Mouse (Mus musculus): ENCODE results near the gene Pdpn. TPM values are rescaled to one million over a fixed set of nuclear protein-coding genes. Genes with fewer than 3 reads are reported as not detected.

The Pdpn gene
- polyA plus RNA-seq, 1 experiment from 2014 or later = 29.7 TPM

GRCm38 (mm10) chr4:143296153-143296552 is 3.2 kb downstream of the Pdpn start:
- Histone ChIP-seq H3K27ac (peak overlapping the region; percentile 61), H3K4me1 (peaks cover 7% of the 10 kb centered on the region; the same call in 1 of the 2 replicates), H3K36me3 (no peaks in the 10 kb centered on the region), H3K4me3 (replicated peaks) (no peak overlapping the region), H3K27me3 (replicated peaks) (no peaks in the 10 kb centered on the region), H3K9ac (no peak overlapping the region), H3K9me3 (no peaks in the 10 kb centered on the region), H3K4me2 (no peak overlapping the region)
- 65% methylated on average over 5 of the region's 5 CpGs for WGBS
- peak; percentile 31; the same call in 1 of the 2 replicates for ATAC-seq (ENCODE audit: insufficient read depth, low FRiP score, low read depth)

GRCm38 (mm10) chr4:143294324-143294723 is 5.0 kb downstream of the Pdpn start:
- H3K36me3 ChIP-seq = no peaks in the 10 kb centered on the region
- ATAC-seq (ENCODE audit: insufficient read depth, low FRiP score, low read depth) = no peak
- peaks cover 7% of the 10 kb centered on the region; the same call in 1 of the 2 replicates for H3K4me1 ChIP-seq
- WGBS = 54% methylated on average over 6 of the region's 6 CpGs
- H3K27me3 ChIP-seq (replicated peaks) = no peaks in the 10 kb centered on the region
- no peak overlapping the region for H3K4me3 ChIP-seq (replicated peaks)
- no peak overlapping the region for H3K4me2 ChIP-seq
- no peak overlapping the region for H3K9ac ChIP-seq
- no peaks in the 10 kb centered on the region for H3K9me3 ChIP-seq
- peak overlapping the region; percentile 61; the same call in 1 of the 2 replicates for H3K27ac ChIP-seq

- Histone ChIP-seq H3K4me2 (peak overlapping the region; percentile 11; the same call in 1 of the 2 replicates), H3K27ac (peak overlapping the region; percentile 55), H3K27me3 (replicated peaks) (no peaks in the 10 kb centered on the region), H3K4me3 (replicated peaks) (no peak overlapping the region), H3K4me1 (peaks cover 8% of the 10 kb centered on the region; the same call in 1 of the 2 replicates), H3K9me3 (no peaks in the 10 kb centered on the region), H3K9ac (no peak overlapping the region), H3K36me3 (no peaks in the 10 kb centered on the region)
- ATAC-seq (ENCODE audit: insufficient read depth, low FRiP score, low read depth) = no peak
- WGBS = 36% methylated on average over 7 of the region's 7 CpGs
Measured at GRCm38 (mm10) chr4:143288880-143289279, 10.5 kb downstream of the Pdpn start.

GRCm38 (mm10) chr4:143288473-143288872 is 10.9 kb downstream of the Pdpn start:
- ATAC-seq (ENCODE audit: insufficient read depth, low FRiP score, low read depth) = no peak
- Histone ChIP-seq H3K27ac (peak overlapping the region; percentile 55), H3K4me3 (replicated peaks) (no peak overlapping the region), H3K36me3 (no peaks in the 10 kb centered on the region), H3K4me1 (peaks cover 8% of the 10 kb centered on the region; the same call in 1 of the 2 replicates), H3K9ac (no peak overlapping the region), H3K27me3 (replicated peaks) (no peaks in the 10 kb centered on the region), H3K9me3 (no peaks in the 10 kb centered on the region), H3K4me2 (0 out of 2 replicates have a peak overlapping the region, but pooled peaks have one; percentile 11)
- WGBS = 39% methylated on average over 6 of the region's 6 CpGs

- Histone ChIP-seq H3K4me2 (no peak overlapping the region), H3K27ac (no peak overlapping the region), H3K36me3 (no peaks in the 10 kb centered on the region), H3K4me3 (replicated peaks) (no peak overlapping the region), H3K9me3 (no peaks in the 10 kb centered on the region), H3K4me1 (peaks cover 8% of the 10 kb centered on the region; the same call in 1 of the 2 replicates), H3K9ac (no peak overlapping the region), H3K27me3 (replicated peaks) (no peaks in the 10 kb centered on the region)
- ATAC-seq (ENCODE audit: insufficient read depth, low FRiP score, low read depth) = no peak
- WGBS = 58% methylated on average over 4 of the region's 4 CpGs
Measured at GRCm38 (mm10) chr4:143287065-143287464, 12.3 kb downstream of the Pdpn start.

GRCm38 (mm10) chr4:143280166-143280565 is 19.2 kb downstream of the Pdpn start:
- Histone ChIP-seq H3K9me3 (no peaks in the 10 kb centered on the region), H3K4me2 (no peak overlapping the region), H3K4me3 (replicated peaks) (no peak overlapping the region), H3K27ac (peak overlapping the region; percentile 84), H3K36me3 (no peaks in the 10 kb centered on the region), H3K9ac (no peak overlapping the region), H3K27me3 (replicated peaks) (no peaks in the 10 kb centered on the region), H3K4me1 (0 out of 2 replicates have a peak, but pooled peaks cover 8% of the 10 kb centered on the region)
- 74% methylated on average over 3 of the region's 3 CpGs for WGBS
- ATAC-seq (ENCODE audit: insufficient read depth, low FRiP score, low read depth) = no peak

GRCm38 (mm10) chr4:143279661-143280060 is 19.7 kb downstream of the Pdpn start:
- 0 out of 2 replicates have a peak overlapping the region, but pooled peaks have one; percentile 1 for H3K4me2 ChIP-seq
- H3K4me3 ChIP-seq (replicated peaks) = no peak overlapping the region
- 0 out of 2 replicates have a peak, but pooled peaks cover 8% of the 10 kb centered on the region for H3K4me1 ChIP-seq
- H3K27ac ChIP-seq = peak overlapping the region; percentile 84
- no peak for ATAC-seq (ENCODE audit: insufficient read depth, low FRiP score, low read depth)
- no peaks in the 10 kb centered on the region for H3K27me3 ChIP-seq (replicated peaks)
- WGBS = 34% methylated on average over 12 of the region's 12 CpGs
- H3K36me3 ChIP-seq = no peaks in the 10 kb centered on the region
- no peak overlapping the region for H3K9ac ChIP-seq
- no peaks in the 10 kb centered on the region for H3K9me3 ChIP-seq

GRCm38 (mm10) chr4:143279016-143279415 is 20.3 kb downstream of the Pdpn start:
- Histone ChIP-seq H3K36me3 (no peaks in the 10 kb centered on the region), H3K9ac (no peak overlapping the region), H3K4me3 (replicated peaks) (no peak overlapping the region), H3K9me3 (no peaks in the 10 kb centered on the region), H3K27ac (peak overlapping the region; percentile 69), H3K4me2 (no peak overlapping the region), H3K27me3 (replicated peaks) (no peaks in the 10 kb centered on the region), H3K4me1 (0 out of 2 replicates have a peak, but pooled peaks cover 8% of the 10 kb centered on the region)
- 68% methylated on average over 5 of the region's 5 CpGs for WGBS
- no peak for ATAC-seq (ENCODE audit: insufficient read depth, low FRiP score, low read depth)

- peak overlapping the region; percentile 27; the same call in 1 of the 2 replicates for H3K4me2 ChIP-seq
Measured at GRCm38 (mm10) chr4:143278429-143278871, 20.9 kb downstream of the Pdpn start.

GRCm38 (mm10) chr4:143277319-143277718 is 22.0 kb downstream of the Pdpn start:
- Histone ChIP-seq H3K4me1 (0 out of 2 replicates have a peak, but pooled peaks cover 8% of the 10 kb centered on the region), H3K36me3 (no peaks in the 10 kb centered on the region), H3K9me3 (no peaks in the 10 kb centered on the region), H3K4me3 (replicated peaks) (no peak overlapping the region), H3K4me2 (no peak overlapping the region), H3K9ac (no peak overlapping the region), H3K27ac (no peak overlapping the region), H3K27me3 (replicated peaks) (no peaks in the 10 kb centered on the region)
- WGBS = 82% methylated on average over 6 of the region's 6 CpGs
- no peak for ATAC-seq (ENCODE audit: insufficient read depth, low FRiP score, low read depth)

More at GRCm38 (mm10) chr4:143278429-143278871, 20.9 kb downstream of the Pdpn start:
- 25% methylated on average over 14 of the region's 14 CpGs for WGBS
- H3K36me3 ChIP-seq = no peaks in the 10 kb centered on the region
- H3K27me3 ChIP-seq (replicated peaks) = no peaks in the 10 kb centered on the region
- H3K9me3 ChIP-seq = no peaks in the 10 kb centered on the region
- peak; percentile 74; the same call in 1 of the 2 replicates for ATAC-seq (ENCODE audit: insufficient read depth, low FRiP score, low read depth)
- H3K4me1 ChIP-seq = 0 out of 2 replicates have a peak, but pooled peaks cover 8% of the 10 kb centered on the region
- H3K27ac ChIP-seq = peak overlapping the region; percentile 69
- H3K4me3 ChIP-seq (replicated peaks) = no peak overlapping the region
- no peak overlapping the region for H3K9ac ChIP-seq

GRCm38 (mm10) chr4:143271571-143271970 is 27.8 kb downstream of the Pdpn start:
- no peak overlapping the region for H3K4me3 ChIP-seq (replicated peaks)
- H3K4me1 ChIP-seq = no peaks in the 10 kb centered on the region
- H3K36me3 ChIP-seq = no peaks in the 10 kb centered on the region
- H3K9me3 ChIP-seq = no peaks in the 10 kb centered on the region
- H3K27ac ChIP-seq = no peak overlapping the region
- H3K4me2 ChIP-seq = no peak overlapping the region
- no peak for ATAC-seq (ENCODE audit: insufficient read depth, low FRiP score, low read depth)
- H3K27me3 ChIP-seq (replicated peaks) = no peaks in the 10 kb centered on the region
- no peak overlapping the region for H3K9ac ChIP-seq
- 82% methylated on average over 6 of the region's 6 CpGs for WGBS

GRCm38 (mm10) chr4:143270903-143271302 is 28.5 kb downstream of the Pdpn start:
- Histone ChIP-seq H3K4me1 (no peaks in the 10 kb centered on the region), H3K9me3 (no peaks in the 10 kb centered on the region), H3K4me3 (replicated peaks) (no peak overlapping the region), H3K36me3 (no peaks in the 10 kb centered on the region), H3K9ac (no peak overlapping the region), H3K27me3 (replicated peaks) (no peaks in the 10 kb centered on the region), H3K4me2 (no peak overlapping the region), H3K27ac (no peak overlapping the region)
- 58% methylated on average over 3 of the region's 3 CpGs for WGBS
- no peak for ATAC-seq (ENCODE audit: insufficient read depth, low FRiP score, low read depth)

Measured in stomach, embryonic 15.5 days (tissue).